Mouse (Mus musculus) gastrocnemius, adult 18-20 months (tissue): ENCODE data around the gene Dusp11. TPM values are rescaled to one million over a fixed set of nuclear protein-coding genes. Genes with fewer than 3 reads are reported as not detected.
A peak's percentile ranks its signal among the peaks of the same experiment; 100 is the strongest.
"Not testable (repeated sequence)": the region's sequence is repeated elsewhere in the genome, so short reads cannot be mapped to it uniquely, and the experiment has no call there.

Experiments used
- DNase-seq: peaks from one replicate; pipeline ENCODE4 v3.0.0; 2021; ENCODE audit warnings: low spot score
- long read RNA-seq, 2 experiments: library from polyadenylated mRNA; stranded (forward); transcript quantifications; one replicate each; pipeline ENCODE4 v2.0.0; 2021
- total RNA-seq, 2 experiments: library from RNA; stranded (reverse); gene quantifications; 2 replicates each; pipeline ENCODE4 v1.2.3; 2021

The Dusp11 gene
- 10 to 100 TPM; 24.0 to 27.7 TPM for total RNA-seq
- long read RNA-seq, experiment 1, full-length matches to known transcripts = 5 of 8 reads
- long read RNA-seq, experiment 1, partial matches to known transcripts = 0 of 8 reads
- long read RNA-seq, experiment 1, other reads (novel, unspliced or antisense) = 3 of 8 reads
- long read RNA-seq, experiment 2, full-length matches to known transcripts = 2 of 4 reads
- long read RNA-seq, experiment 2, partial matches to known transcripts = 1 of 4 reads
- long read RNA-seq, experiment 2, other reads (novel, unspliced or antisense) = 1 of 4 reads

DNA sequence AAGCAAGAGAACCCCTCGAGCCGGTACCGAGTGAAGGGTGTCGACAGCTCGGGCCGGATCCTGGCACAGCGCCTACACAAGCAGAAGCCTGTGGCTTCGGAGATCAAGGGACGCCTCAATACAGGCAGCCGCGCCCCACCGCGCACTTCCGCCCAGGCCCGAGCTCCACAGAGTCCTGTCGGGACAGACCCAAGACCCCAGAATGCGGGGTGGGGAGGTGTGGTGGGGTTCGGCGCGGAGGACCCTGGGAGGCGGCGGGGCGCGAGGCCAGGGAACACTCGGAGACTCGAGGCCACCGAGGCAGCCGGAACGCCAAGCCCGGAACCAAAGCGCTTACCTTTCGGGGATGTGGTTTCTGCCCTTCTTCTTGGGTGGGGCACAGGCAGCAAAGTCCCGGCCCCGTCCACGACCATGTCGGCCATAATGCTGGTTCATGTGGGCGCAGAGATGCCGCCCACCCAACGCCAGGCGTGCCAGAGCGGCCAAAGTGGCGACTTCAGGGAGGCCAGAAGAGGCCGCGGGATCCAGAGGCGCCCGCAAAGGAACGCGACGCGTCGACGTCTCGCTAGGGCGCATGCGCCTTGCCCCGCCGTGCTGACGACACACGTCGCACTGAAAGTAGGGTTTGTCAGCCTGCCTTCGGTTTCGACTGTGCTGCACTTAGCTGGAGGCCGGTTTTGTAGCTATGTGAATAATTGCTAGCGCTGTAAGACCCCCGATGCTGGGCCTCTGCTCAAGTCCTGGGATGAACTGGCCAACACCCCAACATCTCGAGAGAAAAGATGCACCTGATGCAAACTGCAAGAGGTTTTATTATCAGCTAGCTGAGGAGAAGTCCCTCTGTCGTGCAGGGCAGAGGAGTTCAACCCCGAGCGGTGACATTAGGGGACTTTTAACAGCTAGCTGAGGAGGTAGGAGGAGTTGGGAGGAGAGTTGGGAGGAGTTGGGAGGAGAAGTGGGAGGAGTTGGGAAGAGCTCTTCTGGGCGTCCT lies at the start of gene Dusp11:
Gene Dusp11 (minus strand): TSS at position 567 of the 991 bp plus-strand sequence.
- peak; percentile 92 for DNase-seq

DNA sequence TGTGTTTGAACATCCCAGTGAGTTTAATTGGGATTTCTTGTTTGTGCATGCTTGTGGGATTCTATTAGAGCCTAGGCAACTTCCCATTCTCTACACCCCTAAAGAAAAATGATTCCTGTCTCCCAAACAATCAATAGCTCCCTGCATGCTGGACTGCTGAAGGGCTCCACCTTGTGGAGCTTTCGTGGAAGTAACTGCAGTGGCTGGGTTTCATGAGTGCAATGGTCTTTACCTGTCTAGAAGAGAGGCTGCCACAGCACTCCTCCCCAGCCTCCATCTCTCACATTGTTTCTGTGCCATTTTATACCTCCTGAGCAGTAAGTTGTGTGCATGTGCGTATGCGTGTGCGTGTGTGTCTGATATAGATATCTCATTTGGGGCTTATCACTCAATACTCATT lies 48.5 kb upstream of the Dusp11 start:
- DNase-seq = peak; percentile 16

DNA sequence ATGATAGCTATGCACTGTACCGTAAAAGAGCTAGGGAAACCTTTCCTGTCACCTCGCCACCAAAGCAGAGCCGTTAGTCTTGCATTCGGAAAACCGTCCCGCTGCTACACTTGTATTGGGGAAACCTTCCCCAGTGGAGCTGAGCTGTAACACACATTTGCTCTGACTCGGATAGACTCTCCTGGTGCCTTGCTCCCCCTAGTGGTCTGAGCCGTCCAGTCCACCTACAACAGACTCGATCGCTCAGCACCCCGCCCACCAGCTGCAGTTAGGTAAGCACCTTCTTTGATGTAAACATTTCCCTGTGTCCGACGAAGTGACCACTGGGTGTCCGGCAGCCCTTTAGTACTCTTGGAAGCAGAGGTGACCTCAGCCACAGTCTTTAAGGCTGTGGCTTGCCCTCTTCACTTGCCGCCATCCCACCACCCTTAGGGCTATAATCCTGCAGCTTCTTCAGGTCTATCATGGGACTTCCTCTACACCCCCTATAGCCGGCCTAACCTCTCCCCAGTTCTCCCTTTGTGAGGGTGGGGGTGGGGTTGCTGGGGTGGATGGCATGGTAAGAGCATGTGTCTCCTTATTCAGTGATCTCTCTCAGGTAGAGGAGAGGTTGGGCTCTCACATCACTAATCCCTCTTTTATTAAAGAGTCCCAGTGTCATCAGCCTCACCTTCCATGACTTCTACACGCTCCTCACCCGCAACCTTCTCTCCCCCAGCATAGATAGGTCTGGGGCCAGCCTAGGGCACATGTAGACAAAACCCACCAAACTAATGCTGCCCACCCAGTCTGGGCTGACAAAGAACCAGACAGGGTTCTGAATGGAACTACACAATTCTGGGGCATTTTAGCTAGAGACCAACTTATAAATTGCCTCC lies 43.0 kb upstream of the Dusp11 start:
- DNase-seq = peak; percentile 60

- DNase-seq = no peak
Measured at GRCm38 (mm10) chr6:86003405-86003925, 42.0 kb upstream of the Dusp11 start.

- DNase-seq = not testable (repeated sequence)
Measured at GRCm38 (mm10) chr6:85990774-85991173, 29.3 kb upstream of the Dusp11 start.

DNA sequence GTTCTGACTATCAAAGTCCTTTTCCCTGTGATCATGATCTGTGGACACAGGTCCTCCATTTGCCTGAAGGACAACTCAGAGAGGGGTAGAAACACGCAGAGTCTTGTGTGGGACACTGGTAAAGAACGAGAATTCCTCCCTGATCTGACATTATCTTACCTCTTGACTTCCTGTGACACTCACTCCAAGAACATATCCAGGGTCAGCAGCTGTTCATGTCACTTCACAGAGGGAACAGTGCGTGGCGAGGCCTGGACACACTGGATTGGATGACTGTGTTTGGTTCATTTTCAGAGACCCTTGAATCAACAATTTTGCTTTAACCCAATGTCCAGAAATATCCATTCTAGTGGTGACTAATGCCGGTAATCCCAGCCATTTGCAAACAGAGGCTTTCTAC lies 28.1 kb upstream of the Dusp11 start:
- DNase-seq = not testable (repeated sequence)

DNA sequence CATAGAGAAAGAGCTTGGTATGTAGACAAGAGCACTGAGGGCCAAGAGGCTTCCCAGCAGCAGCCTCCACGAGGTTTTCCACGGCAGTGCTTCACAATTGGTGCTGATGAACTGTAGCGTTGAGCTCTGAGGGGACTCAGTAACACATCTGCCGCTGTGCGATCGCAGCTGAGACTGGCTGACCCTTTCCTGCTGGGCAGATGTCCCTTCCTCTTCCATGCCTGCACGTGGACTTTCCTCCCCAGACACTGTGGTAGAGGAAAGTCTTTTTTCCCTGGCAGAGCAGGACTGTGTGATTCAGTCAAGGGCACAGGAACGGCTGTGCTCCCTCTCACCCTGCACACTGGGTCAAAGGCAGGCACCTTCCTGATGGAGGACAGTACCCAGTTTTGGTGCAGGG lies 22.9 kb upstream of the Dusp11 start:
- no peak for DNase-seq

GRCm38 (mm10) chr6:85978736-85979135 lies 17.3 kb upstream of the Dusp11 start:
- DNase-seq = not testable (repeated sequence)

GRCm38 (mm10) chr6:85976242-85976641 lies 14.8 kb upstream of the Dusp11 start:
- no peak for DNase-seq

- no peak for DNase-seq
Measured at GRCm38 (mm10) chr6:85975761-85976160, 14.3 kb upstream of the Dusp11 start.

- no peak for DNase-seq
Measured at GRCm38 (mm10) chr6:85974941-85975617, 13.6 kb upstream of the Dusp11 start.

DNA sequence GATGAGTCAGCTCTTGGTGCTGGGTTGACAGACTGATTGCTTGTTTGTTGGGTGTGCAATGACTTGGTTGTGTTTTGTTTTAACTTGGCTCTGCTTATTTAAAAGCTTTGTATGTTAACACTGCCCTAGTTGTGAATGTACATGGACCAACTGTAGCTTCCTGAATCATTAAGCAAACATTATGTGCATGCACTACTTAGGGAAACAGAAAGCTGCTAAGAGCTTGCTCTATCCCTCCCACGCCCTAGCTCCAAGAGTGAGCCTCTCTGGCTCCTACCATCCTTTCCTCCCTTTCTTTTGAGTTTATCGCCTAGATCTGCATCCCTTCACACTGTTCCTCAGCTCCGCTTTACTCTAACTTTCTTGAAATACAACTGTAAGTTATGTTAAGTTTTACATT lies 11.9 kb upstream of the Dusp11 start:
- DNase-seq = no peak

DNA sequence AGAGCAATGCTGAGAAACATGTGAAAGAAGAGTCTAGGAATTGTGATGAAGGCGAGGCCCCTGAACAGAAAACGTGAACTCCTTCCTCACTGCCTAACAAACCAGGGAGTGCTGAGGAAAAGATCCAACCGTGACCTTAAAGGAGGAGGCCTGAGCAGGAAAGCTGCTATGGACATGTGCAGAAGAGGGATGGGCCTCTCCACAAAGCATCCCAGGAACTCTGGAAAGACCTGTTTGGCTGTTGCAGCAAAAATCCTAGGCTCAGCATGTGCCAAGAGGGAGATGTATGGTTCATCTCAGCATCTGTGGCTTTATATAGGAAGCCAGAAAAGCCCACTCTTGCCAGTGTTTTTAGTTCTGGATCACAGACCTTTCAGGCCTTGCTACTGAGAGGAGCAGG lies 11.2 kb upstream of the Dusp11 start:
- no peak for DNase-seq

GRCm38 (mm10) chr6:85969889-85970288 lies 8.4 kb upstream of the Dusp11 start:
- DNase-seq = no peak

DNA sequence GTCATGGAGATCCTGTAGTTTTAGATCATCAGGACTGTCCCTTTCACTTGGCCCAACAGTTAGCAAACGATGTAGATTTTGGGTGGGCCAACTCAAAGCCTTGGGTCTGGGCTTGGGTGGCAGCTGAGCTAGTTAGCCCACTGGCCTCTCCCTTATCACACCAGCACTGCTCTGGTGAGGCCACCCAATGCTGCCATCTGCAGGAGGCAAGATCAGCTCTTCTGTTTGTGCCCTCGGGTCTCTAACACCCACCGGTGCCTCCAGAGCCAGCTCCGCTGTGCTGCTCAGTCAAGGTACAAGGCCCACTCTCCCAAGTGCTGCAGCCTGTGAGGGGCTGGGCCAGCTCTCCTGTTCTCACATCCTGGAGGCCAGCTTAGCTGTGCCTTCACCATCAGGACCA lies 5.2 kb upstream of the Dusp11 start:
- no peak for DNase-seq

DNA sequence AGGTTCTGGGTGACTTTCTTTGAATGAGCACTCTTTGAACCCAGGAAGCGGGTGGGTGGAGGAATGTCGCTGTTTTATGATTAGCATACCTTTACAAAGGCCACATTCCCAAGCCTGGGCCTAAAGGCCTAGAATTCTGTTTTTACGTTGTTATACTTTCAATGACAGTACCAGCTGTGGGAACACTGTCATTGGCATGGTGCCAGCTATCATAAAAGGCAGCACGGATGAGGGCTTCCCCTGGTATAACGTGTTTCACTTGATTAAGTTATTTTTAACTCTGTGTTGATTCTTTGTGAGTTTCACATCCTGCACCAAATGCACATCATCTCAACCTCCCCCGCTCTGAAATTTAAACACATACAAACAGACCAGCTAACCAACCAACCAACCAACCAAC lies 4.6 kb upstream of the Dusp11 start:
- peak; percentile 5 for DNase-seq

DNA sequence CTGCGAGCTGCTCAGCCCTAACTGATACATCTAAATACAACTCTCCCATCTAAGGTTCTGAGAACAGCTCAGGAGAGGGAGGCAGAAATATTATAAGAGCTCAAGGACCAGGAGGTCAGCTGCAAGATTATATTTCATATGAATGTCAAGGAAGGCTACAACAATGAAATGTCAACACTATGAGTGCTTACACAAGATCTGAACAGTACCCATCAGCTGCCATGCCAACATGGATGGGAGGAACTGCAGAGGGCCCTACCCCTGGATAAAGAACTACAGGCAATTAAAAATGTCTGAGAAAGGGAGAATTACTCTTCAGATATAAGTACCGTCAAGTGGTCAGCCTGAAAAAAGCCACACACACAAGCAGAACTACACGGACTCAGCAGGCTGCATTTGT lies 3.9 kb downstream of the Dusp11 start:
- no peak for DNase-seq

DNA sequence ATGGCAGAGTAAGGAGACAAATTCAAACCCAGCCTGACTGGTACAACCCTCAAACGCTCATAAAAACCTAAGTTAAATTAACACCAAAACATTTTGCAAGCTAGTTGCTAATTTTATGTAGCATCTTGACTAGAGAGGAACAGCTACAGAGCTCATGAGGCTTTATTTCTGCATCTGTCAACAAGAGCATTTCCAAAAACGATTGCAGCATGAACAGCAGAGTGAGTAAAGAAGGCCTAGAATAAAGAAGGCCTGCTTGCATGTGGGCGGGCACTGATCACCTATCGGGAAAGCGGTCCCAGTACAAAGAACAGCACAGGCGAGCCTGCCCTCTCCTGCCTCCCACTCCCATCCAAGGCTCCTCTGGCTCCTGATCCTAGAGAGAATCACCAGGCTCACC lies 12.9 kb downstream of the Dusp11 start:
- no peak for DNase-seq

GRCm38 (mm10) chr6:85942469-85942868 lies 19.0 kb downstream of the Dusp11 start:
- no peak for DNase-seq

- DNase-seq = no peak
Measured at GRCm38 (mm10) chr6:85938701-85939100, 22.8 kb downstream of the Dusp11 start.
